Mouse (Mus musculus): ENCODE measurements at regions not wholly inside any gene's neighbourhood (a gene's known extent, or its start where the extent isn't known, plus 50 kb on each side); places are given as distances from the start of the nearest gene placed in this dataset.

DNA sequence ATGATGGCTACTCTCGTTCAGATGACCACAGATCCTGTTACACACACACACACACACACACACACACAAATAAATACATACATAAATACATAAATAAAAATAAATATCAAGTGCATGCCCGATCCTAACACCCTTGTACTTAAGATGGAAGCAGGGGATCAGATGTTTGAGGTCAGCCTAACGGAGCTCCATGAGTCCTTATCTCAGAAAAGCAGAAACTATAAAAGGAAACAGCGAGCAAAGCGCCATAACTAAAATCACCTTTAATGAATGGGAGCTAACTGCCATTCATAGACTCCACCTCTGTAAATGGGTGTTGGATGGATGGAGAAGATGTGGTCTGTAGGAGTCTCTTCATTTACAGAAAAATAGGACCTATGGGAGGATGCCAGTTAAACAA lies 56.8 kb upstream of the Fxr1 start:
- no peak for TF ChIP-seq CTCF (IDR thresholded peaks at IDR 0.05; ENCODE audit: insufficient read depth, low read depth, low read length)
- no peak for TF ChIP-seq POLR2A (IDR thresholded peaks at IDR 0.05; ENCODE audit: insufficient read depth, low read depth, low read length)
